Mouse (Mus musculus): ENCODE results near the gene Qrfp. TPM values are rescaled to one million over a fixed set of nuclear protein-coding genes. Genes with fewer than 3 reads are reported as not detected.
A peak's percentile ranks its signal among the peaks of the same experiment; 100 is the strongest.

Qrfp gene
- 0.10 and 0.22 TPM in 2 replicates for polyA plus RNA-seq (2014; fragmentation: Nextera tagmentation; extraction: Ambion mirVana)

DNA sequence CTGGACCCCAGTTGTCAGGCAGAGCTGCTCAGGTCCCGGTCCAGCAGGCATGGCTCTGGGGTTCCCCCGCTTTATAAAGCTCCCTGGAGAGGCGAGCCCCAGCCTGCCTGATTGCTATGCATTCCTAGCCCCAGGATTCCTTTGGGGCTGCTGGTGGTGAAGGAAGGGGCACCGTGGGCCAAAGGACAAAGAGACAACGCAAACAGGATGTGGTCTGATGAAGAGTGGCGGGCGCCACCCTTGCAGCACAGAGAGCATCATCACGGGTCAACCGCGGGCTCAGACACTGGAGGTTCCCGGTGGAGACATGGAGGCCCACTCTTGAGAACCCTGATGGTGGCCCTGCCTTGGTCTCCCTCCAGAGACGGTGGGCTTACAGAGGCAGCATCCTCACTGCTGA, at the start of gene Qrfp:
TSS of gene Qrfp (minus strand) at position 137 of the 400 bp plus-strand sequence.
- Histone ChIP-seq H3K9me3 (ENCODE audit: control insufficient read depth, low read length) (no peaks in the 10 kb centered on the region), H3K36me3 (ENCODE audit: control insufficient read depth, insufficient read depth, low read length) (peaks cover 5% of the 10 kb centered on the region; the same call in 1 of the 2 replicates), H3K4me3 (ENCODE audit: low read depth, low read length) (no peak within 1 kb of the TSS), H3K27ac (replicated peaks; ENCODE audit: low read depth, low read length) (no peak within 1 kb of the TSS), H3K4me2 (ENCODE audit: low read depth, low read length) (0 out of 2 replicates have a peak within 1 kb of the TSS, but pooled peaks have one; percentile 15), H3K9ac (ENCODE audit: low read depth, low read length) (peak within 1 kb of the TSS; percentile 40), H3K27me3 (replicated peaks; ENCODE audit: control insufficient read depth, insufficient read depth, low read length) (no peaks in the 10 kb centered on the region), H3K4me1 (ENCODE audit: control insufficient read depth, insufficient read depth, low read length) (peaks cover 22% of the 10 kb centered on the region)
- no peak for DNase-seq (ENCODE audit: low spot score)
- WGBS = 39% methylated on average over 12 of the region's 12 CpGs
- no peak for ATAC-seq (ENCODE audit: low read depth)

DNA sequence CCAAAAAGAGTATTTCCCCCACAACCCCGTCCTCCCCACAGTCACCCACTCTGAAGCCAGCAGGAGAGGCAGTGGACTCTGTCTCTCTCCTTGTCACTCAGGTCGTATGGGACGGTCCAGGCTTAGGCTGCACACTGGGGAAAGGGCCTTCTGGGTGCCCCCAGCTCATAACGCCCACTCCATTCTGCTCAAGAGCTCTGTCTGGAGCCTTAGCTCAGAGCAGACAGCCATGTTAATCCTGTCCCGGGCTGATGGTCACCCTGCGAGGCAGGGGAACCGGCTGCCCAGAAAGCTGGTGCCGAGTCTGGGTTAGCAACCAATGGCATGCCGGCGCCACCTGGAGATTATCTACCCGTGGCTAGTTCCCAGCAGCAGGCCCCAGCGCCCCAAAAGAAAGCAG, 48.1 kb upstream of the Qrfp start:
- Histone ChIP-seq H3K27ac (replicated peaks; ENCODE audit: low read depth, low read length) (no peak overlapping the region), H3K4me1 (ENCODE audit: control insufficient read depth, insufficient read depth, low read length) (peaks cover 18% of the 10 kb centered on the region), H3K27me3 (replicated peaks; ENCODE audit: control insufficient read depth, insufficient read depth, low read length) (no peaks in the 10 kb centered on the region), H3K36me3 (ENCODE audit: control insufficient read depth, insufficient read depth, low read length) (no peaks in the 10 kb centered on the region), H3K9me3 (ENCODE audit: control insufficient read depth, low read length) (no peaks in the 10 kb centered on the region), H3K9ac (ENCODE audit: low read depth, low read length) (no peak overlapping the region), H3K4me3 (ENCODE audit: low read depth, low read length) (no peak overlapping the region), H3K4me2 (ENCODE audit: low read depth, low read length) (no peak overlapping the region)
- ATAC-seq (ENCODE audit: low read depth) (no peak), DNase-seq (ENCODE audit: low spot score) (no peak)
- WGBS = 22% methylated on average over 11 of the region's 12 CpGs

GRCm38 (mm10) chr2:31857180-31857579, 46.8 kb upstream of the Qrfp start:
- H3K9me3 ChIP-seq (ENCODE audit: control insufficient read depth, low read length) = no peaks in the 10 kb centered on the region
- peaks cover 18% of the 10 kb centered on the region for H3K4me1 ChIP-seq (ENCODE audit: control insufficient read depth, insufficient read depth, low read length)
- no peak overlapping the region for H3K9ac ChIP-seq (ENCODE audit: low read depth, low read length)
- DNase-seq (ENCODE audit: low spot score) (no peak), ATAC-seq (ENCODE audit: low read depth) (no peak)
- no peaks in the 10 kb centered on the region for H3K36me3 ChIP-seq (ENCODE audit: control insufficient read depth, insufficient read depth, low read length)
- 63% methylated on average over 6 of the region's 6 CpGs for WGBS
- no peaks in the 10 kb centered on the region for H3K27me3 ChIP-seq (replicated peaks; ENCODE audit: control insufficient read depth, insufficient read depth, low read length)
- no peak overlapping the region for H3K4me2 ChIP-seq (ENCODE audit: low read depth, low read length)
- no peak overlapping the region for H3K4me3 ChIP-seq (ENCODE audit: low read depth, low read length)
- no peak overlapping the region for H3K27ac ChIP-seq (replicated peaks; ENCODE audit: low read depth, low read length)

GRCm38 (mm10) chr2:31855991-31856390, 45.6 kb upstream of the Qrfp start:
- H3K27me3 ChIP-seq (replicated peaks; ENCODE audit: control insufficient read depth, insufficient read depth, low read length) = no peaks in the 10 kb centered on the region
- no peak overlapping the region for H3K4me3 ChIP-seq (ENCODE audit: low read depth, low read length)
- DNase-seq (ENCODE audit: low spot score) (no peak), ATAC-seq (ENCODE audit: low read depth) (no peak)
- WGBS = 64% methylated on average over 8 of the region's 8 CpGs
- H3K9me3 ChIP-seq (ENCODE audit: control insufficient read depth, low read length) = no peaks in the 10 kb centered on the region
- no peak overlapping the region for H3K27ac ChIP-seq (replicated peaks; ENCODE audit: low read depth, low read length)
- no peak overlapping the region for H3K9ac ChIP-seq (ENCODE audit: low read depth, low read length)
- no peaks in the 10 kb centered on the region for H3K36me3 ChIP-seq (ENCODE audit: control insufficient read depth, insufficient read depth, low read length)
- no peak overlapping the region for H3K4me2 ChIP-seq (ENCODE audit: low read depth, low read length)
- peaks cover 18% of the 10 kb centered on the region for H3K4me1 ChIP-seq (ENCODE audit: control insufficient read depth, insufficient read depth, low read length)

- no peak for ATAC-seq (ENCODE audit: low read depth)
- Histone ChIP-seq H3K27me3 (replicated peaks; ENCODE audit: control insufficient read depth, insufficient read depth, low read length) (peaks cover 23% of the 10 kb centered on the region), H3K4me1 (ENCODE audit: control insufficient read depth, insufficient read depth, low read length) (0 out of 2 replicates have a peak, but pooled peaks cover 4% of the 10 kb centered on the region), H3K9me3 (ENCODE audit: control insufficient read depth, low read length) (no peaks in the 10 kb centered on the region), H3K36me3 (ENCODE audit: control insufficient read depth, insufficient read depth, low read length) (no peaks in the 10 kb centered on the region), H3K4me3 (ENCODE audit: low read depth, low read length) (no peak overlapping the region), H3K4me2 (ENCODE audit: low read depth, low read length) (no peak overlapping the region), H3K9ac (ENCODE audit: low read depth, low read length) (no peak overlapping the region), H3K27ac (replicated peaks; ENCODE audit: low read depth, low read length) (no peak overlapping the region)
- WGBS = 32% methylated on average over 9 of the region's 12 CpGs
- DNase-seq (ENCODE audit: low spot score) = no peak
Observed at GRCm38 (mm10) chr2:31850141-31850540, 39.8 kb upstream of the Qrfp start.

GRCm38 (mm10) chr2:31847908-31848307, 37.5 kb upstream of the Qrfp start:
- Histone ChIP-seq H3K4me2 (ENCODE audit: low read depth, low read length) (no peak overlapping the region), H3K27me3 (replicated peaks; ENCODE audit: control insufficient read depth, insufficient read depth, low read length) (peaks cover 41% of the 10 kb centered on the region), H3K4me1 (ENCODE audit: control insufficient read depth, insufficient read depth, low read length) (0 out of 2 replicates have a peak, but pooled peaks cover 4% of the 10 kb centered on the region), H3K9ac (ENCODE audit: low read depth, low read length) (no peak overlapping the region), H3K9me3 (ENCODE audit: control insufficient read depth, low read length) (no peaks in the 10 kb centered on the region), H3K4me3 (ENCODE audit: low read depth, low read length) (no peak overlapping the region), H3K27ac (replicated peaks; ENCODE audit: low read depth, low read length) (no peak overlapping the region), H3K36me3 (ENCODE audit: control insufficient read depth, insufficient read depth, low read length) (no peaks in the 10 kb centered on the region)
- DNase-seq (ENCODE audit: low spot score) (peak; percentile 32), ATAC-seq (ENCODE audit: low read depth) (peak; percentile 54; the same call in 1 of the 2 replicates)
- WGBS = 13% methylated on average over 6 of the region's 6 CpGs

GRCm38 (mm10) chr2:31846692-31847660, 36.6 kb upstream of the Qrfp start:
- DNase-seq (ENCODE audit: low spot score) = no peak
- Histone ChIP-seq H3K9me3 (ENCODE audit: control insufficient read depth, low read length) (no peaks in the 10 kb centered on the region), H3K4me3 (ENCODE audit: low read depth, low read length) (peak overlapping the region; percentile 55), H3K27ac (replicated peaks; ENCODE audit: low read depth, low read length) (no peak overlapping the region), H3K27me3 (replicated peaks; ENCODE audit: control insufficient read depth, insufficient read depth, low read length) (peaks cover 41% of the 10 kb centered on the region), H3K4me1 (ENCODE audit: control insufficient read depth, insufficient read depth, low read length) (0 out of 2 replicates have a peak, but pooled peaks cover 4% of the 10 kb centered on the region), H3K36me3 (ENCODE audit: control insufficient read depth, insufficient read depth, low read length) (no peaks in the 10 kb centered on the region), H3K9ac (ENCODE audit: low read depth, low read length) (0 out of 2 replicates have a peak overlapping the region, but pooled peaks have one; percentile 63), H3K4me2 (ENCODE audit: low read depth, low read length) (peak overlapping the region; percentile 98)
- WGBS = 4% methylated on average over 35 of the region's 35 CpGs
- ATAC-seq (ENCODE audit: low read depth) = no peak

GRCm38 (mm10) chr2:31845896-31846691, 35.7 kb upstream of the Qrfp start, which contains the start of gene Fibcd1:
Fibcd1 (minus strand) TSS chr2:31846005.
- peaks cover 41% of the 10 kb centered on the region for H3K27me3 ChIP-seq (replicated peaks; ENCODE audit: control insufficient read depth, insufficient read depth, low read length)
- under 1% methylated on average over 51 of the region's 88 CpGs for WGBS
- no peak within 1 kb of the TSS for H3K27ac ChIP-seq (replicated peaks; ENCODE audit: low read depth, low read length)
- H3K4me2 ChIP-seq (ENCODE audit: low read depth, low read length) = peak within 1 kb of the TSS; percentile 98
- H3K4me1 ChIP-seq (ENCODE audit: control insufficient read depth, insufficient read depth, low read length) = 0 out of 2 replicates have a peak, but pooled peaks cover 4% of the 10 kb centered on the region
- no peaks in the 10 kb centered on the region for H3K36me3 ChIP-seq (ENCODE audit: control insufficient read depth, insufficient read depth, low read length)
- ATAC-seq (ENCODE audit: low read depth) (no peak), DNase-seq (ENCODE audit: low spot score) (peak; percentile 24)
- H3K4me3 ChIP-seq (ENCODE audit: low read depth, low read length) = peak within 1 kb of the TSS; percentile 55
- no peaks in the 10 kb centered on the region for H3K9me3 ChIP-seq (ENCODE audit: control insufficient read depth, low read length)
- H3K9ac ChIP-seq (ENCODE audit: low read depth, low read length) = peak within 1 kb of the TSS; percentile 63
